Mouse (Mus musculus) midbrain, embryonic 16.5 days (tissue): Measurements from ENCODE around the gene Cald1. TPM values are rescaled to one million over a fixed set of nuclear protein-coding genes. Genes with fewer than 3 reads are reported as not detected.

Experiments used
- ATAC-seq: fragments of 200-750 bp; cut with Nextera tagmentation; 2 replicates; pipeline ENCODE4 v1.8.0; 2017; ENCODE audit warnings: moderate TSS enrichment
- H3K27ac ChIP-seq: fragments of 300-500 bp; sonication (generic); 2 replicates; pipeline ENCODE4 v1.5.1; 2014; ENCODE audit warnings: mild to moderate bottlenecking, low read length, mixed read lengths
- H3K27me3 ChIP-seq: fragments of 300-500 bp; sonication (generic); 2 replicates; pipeline ENCODE4 v1.6.1; 2014; ENCODE audit warnings: low read depth, low read length, mixed read lengths; ENCODE audit not compliant: control insufficient read depth, insufficient read depth
- H3K36me3 ChIP-seq: fragments of 300-500 bp; sonication (generic); 2 replicates; pipeline ENCODE4 v1.6.1; 2014; ENCODE audit warnings: mild to moderate bottlenecking, low read length, moderate library complexity, mixed read lengths; ENCODE audit not compliant: control insufficient read depth, insufficient read depth
- H3K4me1 ChIP-seq: fragments of 300-500 bp; sonication (generic); 2 replicates; pipeline ENCODE4 v1.6.1; 2014; ENCODE audit warnings: mild to moderate bottlenecking, low read length, mixed read lengths; ENCODE audit not compliant: control insufficient read depth, insufficient read depth
- H3K4me2 ChIP-seq: fragments of 300-500 bp; sonication (generic); 2 replicates; pipeline ENCODE4 v1.6.1; 2014; ENCODE audit warnings: mild to moderate bottlenecking, low read length, mixed read lengths
- H3K4me3 ChIP-seq: fragments of 300-500 bp; sonication (generic); 2 replicates; pipeline ENCODE4 v1.5.1; 2014; ENCODE audit warnings: low read depth, mild to moderate bottlenecking, low read length, moderate library complexity, mixed read lengths
- H3K9ac ChIP-seq: fragments of 300-500 bp; sonication (generic); 2 replicates; pipeline ENCODE4 v1.6.1; 2014; ENCODE audit warnings: low read depth, low read length, mixed read lengths
- H3K9me3 ChIP-seq: fragments of 300-500 bp; sonication (generic); replicated peaks from 2 replicates; pipeline ENCODE4 v1.6.1; 2014; ENCODE audit warnings: mild to moderate bottlenecking, low read length, mixed read lengths; ENCODE audit not compliant: control insufficient read depth, poor library complexity, severe bottlenecking
- WGBS: fragments of 180-500 bp; shearing (Covaris S2); extraction: QIAGEN DNeasy Blood & Tissue Kit; methylation state at CpG from one replicate; pipeline ENCODE4 v1.1.7; 2014; 5-methylcytosine and 5-hydroxymethylcytosine counted together
- polyA plus RNA-seq: library from polyadenylated mRNA; unstranded; fragments of >200 nt; fragmentation: Nextera tagmentation; extraction: Ambion mirVana; gene quantifications from 2 replicates; pipeline ENCODE4 v1.2.1, GENCODE M21; 2015

The Cald1 gene
- polyA plus RNA-seq, 1 experiment from 2014 or later = 52.1 TPM

- no peaks in the 10 kb centered on the region for H3K27me3 ChIP-seq
- H3K36me3 ChIP-seq = no peaks in the 10 kb centered on the region
- 47% methylated on average over 2 of the region's 2 CpGs for WGBS
- ATAC-seq = no peak
- no peak overlapping the region for H3K4me3 ChIP-seq
- H3K9ac ChIP-seq = no peak overlapping the region
- no peak overlapping the region for H3K4me2 ChIP-seq
- peaks cover 2% of the 10 kb centered on the region; the same call in 1 of the 2 replicates for H3K9me3 ChIP-seq
- no peak overlapping the region for H3K27ac ChIP-seq
- H3K4me1 ChIP-seq = peaks cover 28% of the 10 kb centered on the region
Observed at GRCm38 (mm10) chr6:34707521-34707920, 109.2 kb downstream of the Cald1 start.

DNA sequence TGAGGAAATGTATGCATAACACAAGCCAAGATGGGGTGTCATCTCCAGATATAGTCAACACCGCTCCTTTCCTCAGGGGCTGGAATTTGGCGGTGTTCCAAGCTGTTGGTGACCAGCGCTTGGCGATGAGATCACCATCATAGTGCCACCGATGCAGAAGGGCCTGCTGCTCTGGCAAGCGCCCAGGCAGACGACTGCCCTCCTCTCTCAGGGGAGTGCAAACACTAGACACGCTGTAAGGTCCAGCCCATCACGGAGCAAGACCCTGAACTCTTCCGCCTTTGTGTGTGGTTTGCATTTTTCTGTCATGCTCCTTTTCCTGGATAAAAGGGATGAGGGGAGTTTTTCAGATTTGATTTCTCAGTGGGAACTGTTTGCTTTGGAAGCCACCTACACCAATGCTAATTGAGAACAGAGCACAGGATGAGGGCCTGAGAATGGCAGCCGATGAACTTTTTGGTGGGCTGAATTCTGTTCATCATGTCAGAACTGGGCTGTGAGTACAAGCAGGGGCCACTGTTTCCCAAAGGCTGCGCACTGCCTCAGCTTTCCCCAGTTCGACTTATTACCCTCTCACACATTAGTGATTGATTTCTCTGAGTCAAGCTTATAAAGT, 110.5 kb downstream of the Cald1 start:
- ATAC-seq = peak; percentile 75
- Histone ChIP-seq H3K27ac (peak overlapping the region; percentile 69), H3K27me3 (no peaks in the 10 kb centered on the region), H3K36me3 (no peaks in the 10 kb centered on the region), H3K4me1 (peaks cover 28% of the 10 kb centered on the region), H3K4me2 (peak overlapping the region; percentile 72), H3K9ac (peak overlapping the region; percentile 75), H3K9me3 (peaks cover 2% of the 10 kb centered on the region; the same call in 1 of the 2 replicates), H3K4me3 (peak overlapping the region; percentile 52)
- WGBS = 11% methylated on average over 13 of the region's 13 CpGs

GRCm38 (mm10) chr6:34709289-34709688, 111.0 kb downstream of the Cald1 start:
- Histone ChIP-seq H3K9ac (peak overlapping the region; percentile 75), H3K4me1 (peaks cover 28% of the 10 kb centered on the region), H3K4me3 (peak overlapping the region; percentile 52), H3K9me3 (0 out of 2 replicates have a peak, but pooled peaks cover 2% of the 10 kb centered on the region), H3K27me3 (no peaks in the 10 kb centered on the region), H3K4me2 (peak overlapping the region; percentile 72), H3K27ac (peak overlapping the region; percentile 69; the same call in 1 of the 2 replicates), H3K36me3 (no peaks in the 10 kb centered on the region)
- WGBS = 0% methylated on average over 11 of the region's 11 CpGs
- peak; percentile 86 for ATAC-seq

- no peaks in the 10 kb centered on the region for H3K9me3 ChIP-seq
- peak overlapping the region; percentile 69 for H3K27ac ChIP-seq
- H3K27me3 ChIP-seq = no peaks in the 10 kb centered on the region
- peak overlapping the region; percentile 75 for H3K9ac ChIP-seq
- no peaks in the 10 kb centered on the region for H3K36me3 ChIP-seq
- ATAC-seq = 0 out of 2 replicates have a peak, but pooled peaks have one; percentile 22
- peaks cover 28% of the 10 kb centered on the region for H3K4me1 ChIP-seq
- peak overlapping the region; percentile 72 for H3K4me2 ChIP-seq
- peak overlapping the region; percentile 52 for H3K4me3 ChIP-seq
- 7% methylated on average over 14 of the region's 14 CpGs for WGBS
Observed at GRCm38 (mm10) chr6:34709946-34710682, 111.8 kb downstream of the Cald1 start.

DNA sequence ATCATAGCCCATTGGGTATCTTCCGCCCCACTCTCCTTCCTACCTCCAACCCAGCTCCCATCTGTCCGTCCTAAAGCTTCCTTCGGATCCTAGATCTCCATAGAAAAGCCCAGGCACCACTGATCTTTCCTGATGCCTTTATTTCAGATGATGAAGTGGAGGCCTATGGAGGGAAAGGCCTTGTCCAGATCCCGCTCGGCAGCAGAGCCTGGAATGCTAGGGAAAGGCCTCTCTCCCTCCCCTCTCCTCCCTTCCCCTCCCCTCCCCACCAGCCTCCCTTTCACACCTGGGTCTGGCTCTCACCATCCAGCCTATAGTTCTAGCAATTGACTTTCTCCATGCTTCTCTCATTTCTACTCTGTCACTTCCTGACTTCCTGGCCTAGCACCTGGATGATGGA, 112.5 kb downstream of the Cald1 start:
- no peak for ATAC-seq
- 51% methylated on average over 5 of the region's 5 CpGs for WGBS
- H3K27ac ChIP-seq = no peak overlapping the region
- H3K27me3 ChIP-seq = no peaks in the 10 kb centered on the region
- H3K4me1 ChIP-seq = peaks cover 28% of the 10 kb centered on the region
- no peaks in the 10 kb centered on the region for H3K36me3 ChIP-seq
- peak overlapping the region; percentile 14 for H3K4me3 ChIP-seq
- no peaks in the 10 kb centered on the region for H3K9me3 ChIP-seq
- peak overlapping the region; percentile 72 for H3K4me2 ChIP-seq
- peak overlapping the region; percentile 27; the same call in 1 of the 2 replicates for H3K9ac ChIP-seq

- ATAC-seq = no peak
- 74% methylated on average over 10 of the region's 10 CpGs for WGBS
- no peak overlapping the region for H3K27ac ChIP-seq
Observed at GRCm38 (mm10) chr6:34711620-34712019, 113.3 kb downstream of the Cald1 start.

GRCm38 (mm10) chr6:34713169-34713568, 114.9 kb downstream of the Cald1 start:
- whole genome bisulfite sequencing = 92% methylated on average over 3 of the region's 4 CpGs
- H3K4me2 ChIP-seq = no peak overlapping the region
- H3K9me3 ChIP-seq = no peaks in the 10 kb centered on the region
- H3K27me3 ChIP-seq = no peaks in the 10 kb centered on the region
- H3K27ac ChIP-seq = no peak overlapping the region
- no peak for ATAC-seq
- H3K36me3 ChIP-seq = no peaks in the 10 kb centered on the region
- H3K4me1 ChIP-seq = peaks cover 25% of the 10 kb centered on the region
- no peak overlapping the region for H3K4me3 ChIP-seq
- no peak overlapping the region for H3K9ac ChIP-seq

More at GRCm38 (mm10) chr6:34711620-34712019, 113.3 kb downstream of the Cald1 start:
- Histone ChIP-seq H3K4me1 (peaks cover 28% of the 10 kb centered on the region), H3K4me2 (no peak overlapping the region), H3K36me3 (no peaks in the 10 kb centered on the region), H3K9me3 (no peaks in the 10 kb centered on the region), H3K4me3 (no peak overlapping the region), H3K9ac (no peak overlapping the region), H3K27me3 (no peaks in the 10 kb centered on the region)

GRCm38 (mm10) chr6:34713777-34714176, 115.5 kb downstream of the Cald1 start:
- Histone ChIP-seq H3K36me3 (no peaks in the 10 kb centered on the region), H3K9ac (no peak overlapping the region), H3K4me1 (peaks cover 19% of the 10 kb centered on the region), H3K9me3 (no peaks in the 10 kb centered on the region), H3K4me3 (no peak overlapping the region), H3K27ac (no peak overlapping the region), H3K27me3 (no peaks in the 10 kb centered on the region), H3K4me2 (no peak overlapping the region)
- ATAC-seq = no peak
- 90% methylated on average over 8 of the region's 8 CpGs for WGBS

- H3K4me2 ChIP-seq = no peak overlapping the region
- no peak overlapping the region for H3K9ac ChIP-seq
- H3K4me3 ChIP-seq = no peak overlapping the region
- no peak overlapping the region for H3K27ac ChIP-seq
- H3K36me3 ChIP-seq = no peaks in the 10 kb centered on the region
- WGBS = 96% methylated on average over 4 of the region's 4 CpGs
- no peaks in the 10 kb centered on the region for H3K27me3 ChIP-seq
- peaks cover 15% of the 10 kb centered on the region for H3K4me1 ChIP-seq
- no peak for ATAC-seq
- no peaks in the 10 kb centered on the region for H3K9me3 ChIP-seq
Observed at GRCm38 (mm10) chr6:34714612-34715011, 116.3 kb downstream of the Cald1 start.
